Mouse (Mus musculus) heart, postnatal 0 days (tissue): Measurements from ENCODE around the gene Cd86. TPM values are rescaled to one million over a fixed set of nuclear protein-coding genes. Genes with fewer than 3 reads are reported as not detected.

Experiments used
- ATAC-seq: fragments of 200-750 bp; cut with Nextera tagmentation; 2 replicates; pipeline ENCODE4 v1.8.0; 2017; ENCODE audit warnings: low read depth, moderate number of reproducible peaks, moderate library complexity; ENCODE audit not compliant: insufficient read depth
- DNase-seq: peaks from one replicate; pipeline ENCODE4 v3.0.0-alpha.2; 2016; ENCODE audit warnings: low spot score
- H3K27ac ChIP-seq: fragments of 300-500 bp; sonication (generic); 2 replicates; pipeline ENCODE4 v1.5.1; 2014; ENCODE audit warnings: low read depth, mild to moderate bottlenecking
- H3K27me3 ChIP-seq: fragments of 300-500 bp; sonication (generic); 2 replicates; pipeline ENCODE4 v1.6.1; 2014; ENCODE audit warnings: low read length, mixed read lengths; ENCODE audit not compliant: control insufficient read depth, insufficient read depth
- H3K36me3 ChIP-seq: fragments of 300-500 bp; sonication (generic); replicated peaks from 2 replicates; pipeline ENCODE4 v1.6.1; 2014; ENCODE audit warnings: low read length, mixed read lengths; ENCODE audit not compliant: control insufficient read depth, insufficient read depth
- H3K4me1 ChIP-seq: fragments of 300-500 bp; sonication (generic); 2 replicates; pipeline ENCODE4 v1.6.1; 2014; ENCODE audit warnings: antibody characterized with exemption; ENCODE audit not compliant: control insufficient read depth, insufficient read depth
- H3K4me2 ChIP-seq: fragments of 300-500 bp; sonication (generic); 2 replicates; pipeline ENCODE4 v1.6.1; 2014; ENCODE audit warnings: low read depth, mild to moderate bottlenecking, low read length, moderate library complexity
- H3K4me3 ChIP-seq: fragments of 300-500 bp; sonication (generic); 2 replicates; pipeline ENCODE4 v1.5.1; 2014; ENCODE audit warnings: low read depth, low read length
- H3K9ac ChIP-seq: fragments of 300-500 bp; sonication (generic); replicated peaks from 2 replicates; pipeline ENCODE4 v1.6.1; 2014; ENCODE audit warnings: low read depth, low read length, mixed read lengths
- H3K9me3 ChIP-seq: fragments of 300-500 bp; sonication (generic); replicated peaks from 2 replicates; pipeline ENCODE4 v1.6.1; 2016; ENCODE audit warnings: low read length; ENCODE audit not compliant: control insufficient read depth
- CTCF ChIP-seq: IDR thresholded peaks from 2 replicates; pipeline ENCODE4 v1.5.1; 2016; ENCODE audit warnings: antibody characterized with exemption, control low read depth, low read depth
- EP300 ChIP-seq: IDR thresholded peaks from 2 replicates; pipeline ENCODE4 v1.6.1; 2016; ENCODE audit warnings: antibody characterized with exemption, low read depth
- WGBS: fragments of 180-500 bp; shearing (Covaris S2); extraction: QIAGEN DNeasy Blood & Tissue Kit; methylation state at CpG from one replicate; pipeline ENCODE4 v1.1.7; 2014; 5-methylcytosine and 5-hydroxymethylcytosine counted together
- polyA plus RNA-seq: library from polyadenylated mRNA; unstranded; fragments of >200 nt; fragmentation: Nextera tagmentation; extraction: Ambion mirVana; gene quantifications from 2 replicates; pipeline ENCODE4 v1.2.1, GENCODE M21; 2015
- total RNA-seq: library from RNA; depleted of rRNA; stranded (reverse); fragments of >200 nt; gene quantifications from 2 replicates; pipeline ENCODE4 v1.2.3, GENCODE M21; 2014; ENCODE audit warnings: low replicate concordance

Cd86 gene
- total and polyA plus RNA-seq, 2 experiments from 2014 or later = 0.19 to 0.77 TPM

- Histone ChIP-seq H3K4me2 (no peak overlapping the region), H3K27ac (no peak overlapping the region), H3K4me1 (no peaks in the 10 kb centered on the region), H3K4me3 (no peak overlapping the region), H3K9ac (no peak overlapping the region), H3K36me3 (no peaks in the 10 kb centered on the region), H3K9me3 (no peaks in the 10 kb centered on the region), H3K27me3 (no peaks in the 10 kb centered on the region)
- DNase-seq (no peak), ATAC-seq (no peak)
- no peak for TF ChIP-seq CTCF
- no peak for TF ChIP-seq EP300
- 54% methylated on average over 4 of the region's 4 CpGs for WGBS
Measured at GRCm38 (mm10) chr16:36636800-36637199, 29.1 kb downstream of the Cd86 start.

- Histone ChIP-seq H3K36me3 (no peaks in the 10 kb centered on the region), H3K9ac (no peak overlapping the region), H3K27me3 (no peaks in the 10 kb centered on the region), H3K4me2 (no peak overlapping the region), H3K9me3 (no peaks in the 10 kb centered on the region), H3K4me3 (no peak overlapping the region), H3K27ac (no peak overlapping the region), H3K4me1 (no peaks in the 10 kb centered on the region)
- WGBS = 83% methylated on average over 23 of the region's 23 CpGs
- DNase-seq (no peak), ATAC-seq (no peak)
- TF ChIP-seq CTCF (no peak), EP300 (no peak)
Measured at GRCm38 (mm10) chr16:36634971-36635710, 30.7 kb downstream of the Cd86 start.

- no peaks in the 10 kb centered on the region for H3K9me3 ChIP-seq
- WGBS = 79% methylated on average over 2 of the region's 2 CpGs
- H3K4me1 ChIP-seq = no peaks in the 10 kb centered on the region
- H3K36me3 ChIP-seq = no peaks in the 10 kb centered on the region
- no peak overlapping the region for H3K9ac ChIP-seq
- no peak overlapping the region for H3K27ac ChIP-seq
- H3K27me3 ChIP-seq = no peaks in the 10 kb centered on the region
- ATAC-seq = no peak
- TF ChIP-seq EP300 (no peak), CTCF (no peak)
- DNase-seq = no peak
- H3K4me2 ChIP-seq = no peak overlapping the region
- H3K4me3 ChIP-seq = no peak overlapping the region
Measured at GRCm38 (mm10) chr16:36634421-36634820, 31.5 kb downstream of the Cd86 start.

DNA sequence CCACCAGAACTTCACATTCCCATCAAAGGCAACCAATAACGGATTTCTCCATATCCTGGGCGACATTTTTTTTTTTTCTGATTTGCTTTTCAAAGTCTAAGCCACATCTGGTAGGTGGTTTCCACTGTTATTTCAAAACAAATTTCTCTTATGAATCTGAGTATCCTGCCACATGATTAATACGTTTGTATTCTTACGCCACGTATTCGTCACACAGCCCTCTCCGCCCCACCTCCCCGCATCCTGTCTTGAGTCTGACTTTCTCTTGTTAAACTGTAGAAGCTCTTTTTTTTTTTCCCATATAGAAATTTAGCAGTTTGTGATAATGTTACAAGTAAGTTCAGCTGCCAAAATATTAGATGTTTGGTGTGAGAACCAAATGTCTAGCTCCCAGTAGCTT lies 33.7 kb downstream of the Cd86 start:
- Histone ChIP-seq H3K4me3 (no peak overlapping the region), H3K4me2 (no peak overlapping the region), H3K9ac (no peak overlapping the region), H3K4me1 (no peaks in the 10 kb centered on the region), H3K27me3 (no peaks in the 10 kb centered on the region), H3K27ac (no peak overlapping the region), H3K36me3 (no peaks in the 10 kb centered on the region), H3K9me3 (no peaks in the 10 kb centered on the region)
- DNase-seq = no peak
- no peak for ATAC-seq
- WGBS = 79% methylated on average over 8 of the region's 8 CpGs
- no peak for TF ChIP-seq EP300

GRCm38 (mm10) chr16:36631607-36632006 lies 34.3 kb downstream of the Cd86 start:
- no peak overlapping the region for H3K4me3 ChIP-seq
- H3K9ac ChIP-seq = no peak overlapping the region
- DNase-seq = no peak
- no peaks in the 10 kb centered on the region for H3K27me3 ChIP-seq
- H3K4me2 ChIP-seq = no peak overlapping the region
- no peaks in the 10 kb centered on the region for H3K4me1 ChIP-seq
- 81% methylated on average over 5 of the region's 5 CpGs for WGBS
- no peak for ATAC-seq
- H3K27ac ChIP-seq = no peak overlapping the region
- TF ChIP-seq CTCF (no peak), EP300 (no peak)
- H3K36me3 ChIP-seq = no peaks in the 10 kb centered on the region
- H3K9me3 ChIP-seq = no peaks in the 10 kb centered on the region

GRCm38 (mm10) chr16:36627740-36628139 lies 38.1 kb downstream of the Cd86 start:
- H3K4me1 ChIP-seq = no peaks in the 10 kb centered on the region
- no peak overlapping the region for H3K27ac ChIP-seq
- H3K9me3 ChIP-seq = no peaks in the 10 kb centered on the region
- TF ChIP-seq EP300 (no peak), CTCF (no peak)
- no peak overlapping the region for H3K4me3 ChIP-seq
- no peak for ATAC-seq
- H3K36me3 ChIP-seq = no peaks in the 10 kb centered on the region
- H3K9ac ChIP-seq = no peak overlapping the region
- no peaks in the 10 kb centered on the region for H3K27me3 ChIP-seq
- WGBS = 75% methylated on average over 1 of the region's 1 CpGs
- DNase-seq = no peak
- no peak overlapping the region for H3K4me2 ChIP-seq
